Mouse (Mus musculus) common myeloid progenitor, adult 5-6 weeks (primary cell): ENCODE measurements around the gene Rgs7. TPM values are rescaled to one million over a fixed set of nuclear protein-coding genes. Genes with fewer than 3 reads are reported as not detected.
A peak's percentile ranks its signal among the peaks of the same experiment; 100 is the strongest.

Experiments used
- ATAC-seq: replicated peaks from 2 replicates; pipeline ENCODE4 v1.8.0; 2016; ENCODE audit warnings: low read depth, mild to moderate bottlenecking, moderate TSS enrichment, inconsistent platforms; ENCODE audit not compliant: poor library complexity, severe bottlenecking
- total RNA-seq: library from RNA; stranded (forward); fragments of 200-1000, 187-1606 nt; gene quantifications from 2 replicates; pipeline ENCODE4 v1.2.3, GENCODE M21; 2017

Gene Rgs7
- total RNA-seq, 1 experiment from 2014 or later = not detected

GRCm38 (mm10) chr1:175069758-175070290, 422.5 kb downstream of the Rgs7 start:
- ATAC-seq = no peak

GRCm38 (mm10) chr1:175049121-175049520, 443.2 kb downstream of the Rgs7 start:
- ATAC-seq = no peak

DNA sequence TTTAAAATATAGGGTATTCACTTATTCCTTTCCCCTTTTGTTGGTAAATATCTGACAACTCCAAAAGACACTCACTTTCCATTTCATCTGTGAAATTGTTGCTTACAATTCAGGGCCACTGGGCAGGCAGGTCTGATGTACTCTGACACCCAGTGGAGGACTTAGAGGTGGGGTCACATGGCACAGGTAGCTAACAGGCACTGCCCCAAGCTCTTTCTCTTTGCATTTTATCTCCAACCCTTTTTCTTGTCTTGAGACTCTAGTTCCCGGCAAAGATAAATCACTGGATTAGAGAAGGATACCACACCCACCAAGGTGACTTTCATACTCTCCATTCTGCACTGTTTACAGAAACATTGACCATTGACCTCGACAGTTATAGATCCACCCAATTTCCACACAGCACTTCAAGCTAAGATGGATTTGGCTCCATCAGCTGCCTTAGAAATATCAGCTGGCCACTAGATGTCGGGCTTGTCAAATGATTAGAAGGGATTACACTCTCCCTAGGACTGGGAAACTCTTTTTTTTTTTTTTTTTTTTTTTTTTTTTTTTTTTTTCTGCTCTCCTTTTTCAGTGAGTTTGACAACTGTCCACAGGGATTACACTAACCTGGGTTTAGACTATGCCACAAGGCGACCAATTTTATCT, 451.0 kb downstream of the Rgs7 start:
- 0 out of 2 replicates have a peak, but pooled peaks have one; percentile 45 for ATAC-seq

DNA sequence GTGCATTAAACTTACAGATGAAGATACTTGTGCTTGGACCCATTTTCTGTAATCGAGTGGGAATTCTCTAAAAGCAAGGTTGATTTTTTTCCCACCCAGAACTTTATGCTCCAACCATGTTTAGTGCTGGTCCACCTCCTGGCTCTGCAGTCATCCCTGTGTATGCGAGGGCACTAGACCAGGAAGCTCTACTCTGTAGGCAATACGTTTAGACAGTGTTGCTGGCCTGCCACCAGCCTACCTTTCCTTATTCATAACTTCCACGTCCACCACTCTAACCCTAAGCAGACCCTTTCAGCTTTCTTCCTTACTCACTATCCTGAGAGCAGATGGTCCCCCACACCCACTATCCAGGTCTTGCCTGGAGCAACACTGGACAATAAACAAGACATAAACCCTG, 452.3 kb downstream of the Rgs7 start:
- ATAC-seq = no peak

DNA sequence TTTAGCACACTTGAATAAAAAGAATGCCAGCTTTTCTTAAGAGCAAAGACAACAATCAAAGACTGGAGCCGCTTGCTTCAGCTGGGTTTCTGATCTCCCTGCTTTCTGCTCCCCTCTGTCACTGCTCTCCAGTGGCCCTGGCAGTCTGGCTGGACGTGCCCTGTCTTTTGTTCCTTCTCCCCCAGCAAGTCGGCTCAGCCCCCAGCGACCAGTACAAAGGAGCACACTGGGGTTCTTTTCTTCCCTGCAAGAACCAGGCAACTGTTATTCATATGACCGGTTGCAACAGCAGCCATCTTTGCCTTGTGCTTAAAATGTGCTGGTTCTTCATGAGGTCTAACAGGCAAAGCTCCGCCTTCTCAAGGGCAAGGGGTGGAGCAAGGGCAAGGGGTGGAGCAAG, 452.7 kb downstream of the Rgs7 start:
- no peak for ATAC-seq

GRCm38 (mm10) chr1:175035461-175035860, 456.8 kb downstream of the Rgs7 start:
- ATAC-seq = no peak

DNA sequence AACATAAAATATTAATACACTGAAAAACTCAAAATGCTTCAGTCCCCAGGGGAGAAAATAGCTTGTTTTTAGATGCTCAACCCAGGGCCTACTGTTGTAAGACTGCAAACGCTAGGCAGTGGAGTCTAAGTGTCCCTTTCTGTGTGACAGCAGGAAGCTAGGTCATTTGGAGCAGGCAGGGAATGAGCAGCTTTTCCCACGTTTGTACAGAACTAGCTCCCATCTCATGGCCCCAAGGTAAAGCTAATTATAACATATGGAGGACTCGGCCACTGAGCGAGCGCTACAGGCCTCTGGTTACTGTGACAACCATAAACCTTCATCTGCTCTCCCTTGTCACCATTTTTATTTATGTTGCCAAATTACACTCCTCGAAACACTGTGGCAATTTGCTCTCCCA, 460.3 kb downstream of the Rgs7 start:
- ATAC-seq = no peak

GRCm38 (mm10) chr1:175028716-175029204, 463.5 kb downstream of the Rgs7 start:
- no peak for ATAC-seq

DNA sequence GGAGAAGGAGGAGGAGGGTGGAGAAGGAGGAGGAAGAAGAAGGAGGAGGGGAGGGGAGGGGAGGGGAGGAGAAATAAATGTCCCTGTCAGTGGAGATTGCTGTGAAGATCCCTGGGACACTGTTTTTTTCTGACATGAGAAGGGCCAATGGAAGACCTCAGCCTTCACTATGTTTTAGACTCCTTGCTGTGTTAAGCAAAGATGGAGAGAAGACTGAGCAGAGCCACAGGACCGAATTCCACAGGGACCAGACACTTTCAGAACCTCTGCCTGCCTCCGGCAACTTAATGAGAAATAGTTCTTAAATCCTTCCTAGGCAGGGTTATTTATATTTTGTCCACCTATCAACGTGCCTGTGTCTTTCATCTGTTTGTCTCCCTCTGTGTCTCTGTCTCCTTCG, 464.0 kb downstream of the Rgs7 start:
- ATAC-seq = no peak

DNA sequence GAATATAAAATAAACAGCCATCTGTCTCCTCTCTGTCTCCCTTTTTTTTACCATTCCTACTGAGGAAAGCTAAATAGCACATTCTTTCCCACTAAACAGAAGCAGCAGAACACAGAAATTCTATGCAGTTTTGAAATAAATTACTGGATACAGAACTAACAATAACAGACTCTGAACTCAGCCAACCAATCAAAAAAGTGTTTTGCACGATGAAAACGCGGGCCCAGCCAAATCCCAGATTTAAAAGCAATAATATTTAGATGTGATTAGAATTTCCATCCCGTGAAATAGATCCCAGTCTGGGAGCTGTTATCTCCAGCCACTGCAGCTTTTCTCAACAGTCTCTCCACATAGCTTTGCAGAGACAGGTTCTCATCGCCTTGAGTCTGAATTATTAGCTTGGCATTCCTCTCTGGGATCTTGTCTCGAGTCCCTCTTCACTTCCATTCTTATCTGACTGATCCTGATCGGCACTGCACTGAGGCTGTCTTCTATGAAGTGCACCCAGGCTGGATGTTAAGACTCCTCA, 466.5 kb downstream of the Rgs7 start:
- ATAC-seq = no peak

- no peak for ATAC-seq
These were observed 468.2 kb downstream of the Rgs7 start for GRCm38 (mm10) chr1:175024136-175024535.

Other genes starting within 250 kb of the Rgs7 start
- 9.8 and 12.4 TPM in 2 replicates for gene Kmo, start 127.9 kb upstream of the Rgs7 start, total RNA-seq
- gene Fh1, start 133.1 kb upstream of the Rgs7 start, total RNA-seq = 86.6 and 102 TPM in 2 replicates
- gene Opn3, start 200.3 kb upstream of the Rgs7 start, total RNA-seq = 1.9 TPM in 1 of 2 replicates, not detected in the other
- 17.8 and 26.8 TPM in 2 replicates for gene Chml, start 200.4 kb upstream of the Rgs7 start, total RNA-seq
- not detected in 2 replicates for gene Wdr64, start 206.1 kb upstream of the Rgs7 start, total RNA-seq